Mouse (Mus musculus): Measurements from ENCODE around the gene Gm20767.
"Not testable (repeated sequence)": the region's sequence is repeated elsewhere in the genome, so short reads cannot be mapped to it uniquely, and the experiment has no call there.

DNA sequence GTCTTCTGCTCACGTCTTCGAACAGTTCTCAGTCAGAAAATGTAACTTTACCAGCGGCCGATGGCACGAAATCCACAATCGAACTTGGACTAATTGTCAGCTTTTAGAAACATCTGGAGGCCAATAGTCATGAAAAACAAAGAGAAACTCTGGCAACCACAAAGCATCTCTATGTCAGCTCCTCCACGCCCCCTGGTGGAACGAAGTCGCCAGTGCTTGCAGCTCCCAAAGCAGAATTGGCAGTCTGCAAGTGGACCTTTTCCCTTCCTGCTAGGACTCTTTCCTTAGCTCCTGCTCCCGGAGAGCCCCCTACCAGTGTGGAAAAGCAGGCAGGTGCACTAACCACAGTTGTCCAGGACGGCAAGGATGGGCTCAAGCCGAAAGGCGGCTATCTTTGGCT lies 47.1 kb upstream of the Gm20767 start:
- not testable (repeated sequence) for TF ChIP-seq POLR2A (IDR thresholded peaks at IDR 0.05; ENCODE audit: control insufficient read depth, extremely low read depth, insufficient read depth, low read length, poor library complexity); CTCF (IDR thresholded peaks at IDR 0.05; ENCODE audit: borderline replicate concordance, control insufficient read depth, extremely low read depth, insufficient read depth, low read length, poor library complexity)
